19 mouse cellular contexts compared by ENCODE assay signal in genomic region chr13:97973915-97974314, GRCm38 (mm10).
A peak's percentile ranks its signal among the peaks of the same experiment; 100 is the strongest.
DNase-seq lines count a peak whose midpoint lies in the region; ATAC-seq lines count a peak whose summit lies in the region.
"Had no signal": no experiment of that assay in that cellular context is flagged by ENCODE, and none has a peak within 500 bp of the region (broad histone marks: within the 10 kb centered on the region; RNA-seq: fewer than 3 reads in every experiment).

No protein-coding gene starts in this region.

- no peaks in the 10 kb centered on the region for H3K36me3 ChIP-seq in midbrain, embryonic 10.5 days
- H3K36me3 ChIP-seq in midbrain, embryonic 14.5 days (ENCODE audit: control insufficient read depth, insufficient read depth, low read length), result no peaks in the 10 kb centered on the region
- H3K36me3 ChIP-seq: G1E had no signal

- H3K27me3 ChIP-seq in midbrain, embryonic 10.5 days (ENCODE audit: low read depth, poor library complexity, severe bottlenecking), result no peaks in the 10 kb centered on the region
- H3K27me3 ChIP-seq in midbrain, embryonic 14.5 days (ENCODE audit: control insufficient read depth, insufficient read depth, low read length), result no peaks in the 10 kb centered on the region
- H3K27me3 ChIP-seq: CH12.LX, Patski had no signal

- H3K9me3 ChIP-seq in midbrain, embryonic 10.5 days (replicated peaks), result no peaks in the 10 kb centered on the region
- H3K9me3 ChIP-seq in midbrain, embryonic 14.5 days (ENCODE audit: control insufficient read depth, low read length), result no peaks in the 10 kb centered on the region
- H3K9me3 ChIP-seq: G1E had no signal

- H3K4me3 ChIP-seq in midbrain, embryonic 10.5 days, result no peak overlapping the region
- H3K4me3 ChIP-seq in midbrain, embryonic 14.5 days (replicated peaks; ENCODE audit: low read depth, low read length), result no peak overlapping the region

- no peak overlapping the region for H3K9ac ChIP-seq in midbrain, embryonic 14.5 days (replicated peaks; ENCODE audit: low read length)

- no peak for ATAC-seq in midbrain, embryonic 14.5 days (ENCODE audit: low FRiP score, low TSS enrichment)
- ATAC-seq: activated CD4-positive, CD25-positive, alpha-beta regulatory T cell, adult 4 months; CD4-positive, CD25-positive, alpha-beta regulatory T cell, adult 4 months; Patski had no signal

- peak; percentile 91 for DNase-seq in heart, adult 11 months
- no peak for DNase-seq in heart, postnatal 4 days
- peak; percentile 3 for DNase-seq in midbrain, embryonic 10.5 days (ENCODE audit: low spot score)
- no peak for DNase-seq in midbrain, embryonic 14.5 days
- DNase-seq: adrenal gland, adult 2 months; adrenal gland, adult 8-10 months; adrenal gland, postnatal 10 days; adrenal gland, postnatal 14 days; adrenal gland, postnatal 25 days; adrenal gland, postnatal 36 days; B cell, adult 2 months; cerebellum, adult 11 months; cerebellum, adult 11-12 months; cerebellum, adult 18-20 months had no signal

- H3K4me1 ChIP-seq in midbrain, embryonic 10.5 days, result no peaks in the 10 kb centered on the region
- no peaks in the 10 kb centered on the region for H3K4me1 ChIP-seq in midbrain, embryonic 14.5 days (ENCODE audit: control insufficient read depth, insufficient read depth, low read length)

- H3K4me2 ChIP-seq in midbrain, embryonic 14.5 days (ENCODE audit: low read length), result no peak overlapping the region

- H3K27ac ChIP-seq in midbrain, embryonic 10.5 days (replicated peaks), result no peak overlapping the region
- no peak overlapping the region for H3K27ac ChIP-seq in midbrain, embryonic 14.5 days (replicated peaks; ENCODE audit: low read depth, low read length)

- WGBS in midbrain, embryonic 10.5 days, result 79% methylated on average over 4 of the region's 4 CpGs
- 78% methylated on average over 4 of the region's 4 CpGs for WGBS in midbrain, embryonic 14.5 days

Comparison
In these comparisons a context has a peak if more than half of its experiments do, and no peak if none do; other contexts are left out.
1. DNase-seq: peak in heart, adult 11 months (single experiment) and midbrain, embryonic 10.5 days (single experiment); none in heart, postnatal 4 days (single experiment) and midbrain, embryonic 14.5 days (single experiment).